Mouse (Mus musculus): ENCODE data around the gene Krt31.

The Krt31 gene

DNA sequence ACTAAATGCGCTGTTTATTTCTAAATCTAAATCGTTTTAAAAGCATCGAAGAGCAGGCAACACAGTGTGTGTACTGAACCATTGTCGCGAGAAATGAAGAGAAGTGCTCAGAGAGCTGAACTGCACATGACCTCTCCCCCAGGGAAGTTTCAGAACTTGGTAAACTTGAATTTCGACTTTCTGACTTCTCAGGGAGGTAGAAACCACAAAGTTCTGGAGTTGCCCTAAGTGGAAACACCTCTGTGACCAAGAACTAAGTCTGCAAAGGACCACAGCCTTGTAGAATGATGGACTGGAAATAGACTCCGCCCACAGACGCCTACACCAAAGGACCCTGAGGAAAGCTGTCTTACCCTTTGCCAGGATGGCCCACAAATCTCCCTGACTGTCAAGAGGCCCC lies 44.4 kb downstream of the Krt31 start:
- DNase-seq (ENCODE audit: low spot score): no peak

DNA sequence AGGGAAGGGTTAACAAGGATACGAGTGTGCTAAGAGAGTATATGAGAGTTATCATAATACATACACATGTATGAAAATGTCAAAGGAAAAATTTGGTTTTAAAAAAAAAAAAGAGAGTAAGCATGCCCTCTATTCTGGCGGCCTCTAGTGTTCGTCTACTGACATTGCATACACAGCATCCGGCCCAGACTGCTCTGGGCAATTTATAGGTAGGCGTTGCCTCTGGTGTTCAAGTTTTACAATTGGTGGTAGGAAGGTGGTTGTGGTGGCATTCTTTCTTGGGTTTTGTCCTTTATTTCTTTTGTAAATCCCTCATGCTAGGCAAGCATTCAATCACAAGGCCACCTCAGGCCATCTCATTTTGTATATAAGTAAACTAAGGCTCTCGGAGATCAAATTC lies 45.5 kb downstream of the Krt31 start:
- DNase-seq (ENCODE audit: low spot score): peak; percentile 13

DNA sequence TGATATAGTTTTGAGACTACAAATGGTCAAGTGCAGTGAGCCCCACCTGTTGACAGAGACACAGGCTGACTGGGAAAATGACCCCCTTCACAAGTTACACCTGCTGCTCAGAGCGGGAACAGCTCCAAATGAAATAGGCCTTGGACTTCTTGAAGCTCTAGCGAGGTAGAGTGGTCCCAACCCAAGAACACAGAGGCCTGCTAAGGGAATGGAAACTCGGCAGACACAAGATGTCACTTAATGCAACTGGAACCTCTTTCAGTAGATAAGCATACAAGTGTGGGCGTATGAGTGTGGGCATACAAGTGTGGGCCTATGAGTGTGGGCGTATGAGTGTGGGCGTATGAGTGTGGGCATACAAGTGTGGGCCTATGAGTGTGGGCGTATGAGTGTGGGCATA lies 51.3 kb downstream of the Krt31 start:
- no peak for DNase-seq (ENCODE audit: low spot score)
